Mouse (Mus musculus) intestine, embryonic 15.5 days (tissue): Measurements from ENCODE around the gene Kif22. TPM values are rescaled to one million over a fixed set of nuclear protein-coding genes. Genes with fewer than 3 reads are reported as not detected.

Experiments used
- ATAC-seq: fragments of 200-750 bp; cut with Nextera tagmentation; 2 replicates; pipeline ENCODE4 v1.8.0; 2017; ENCODE audit warnings: moderate TSS enrichment, moderate library complexity
- H3K27ac ChIP-seq: fragments of 300-500 bp; sonication (generic); 2 replicates; pipeline ENCODE4 v1.5.1; 2015; ENCODE audit warnings: mild to moderate bottlenecking, inconsistent platforms
- H3K27me3 ChIP-seq: fragments of 300-500 bp; sonication (generic); replicated peaks from 2 replicates; pipeline ENCODE4 v1.6.1; 2015; ENCODE audit warnings: inconsistent platforms
- H3K36me3 ChIP-seq: fragments of 300-500 bp; sonication (generic); 2 replicates; pipeline ENCODE4 v1.6.1; 2015; ENCODE audit warnings: inconsistent platforms
- H3K4me1 ChIP-seq: fragments of 300-500 bp; sonication (generic); replicated peaks from 2 replicates; pipeline ENCODE4 v1.6.1; 2015; ENCODE audit warnings: inconsistent platforms
- H3K4me2 ChIP-seq: fragments of 300-500 bp; sonication (generic); replicated peaks from 2 replicates; pipeline ENCODE4 v1.6.1; 2015; ENCODE audit warnings: mild to moderate bottlenecking, inconsistent platforms
- H3K4me3 ChIP-seq: fragments of 300-500 bp; sonication (generic); replicated peaks from 2 replicates; pipeline ENCODE4 v1.5.1; 2015; ENCODE audit warnings: inconsistent platforms
- H3K9ac ChIP-seq: fragments of 300-500 bp; sonication (generic); 2 replicates; pipeline ENCODE4 v1.6.1; 2015; ENCODE audit warnings: inconsistent platforms
- H3K9me3 ChIP-seq: fragments of 300-500 bp; sonication (generic); 2 replicates; pipeline ENCODE4 v1.6.1; 2016; ENCODE audit warnings: inconsistent platforms
- WGBS: fragments of 180-500 bp; shearing (Covaris S2); methylation state at CpG from one replicate; pipeline ENCODE4 v1.1.7; 2015; 5-methylcytosine and 5-hydroxymethylcytosine counted together
- polyA plus RNA-seq: library from polyadenylated mRNA; unstranded; fragments of >200 nt; fragmentation: Nextera tagmentation; extraction: Ambion mirVana; gene quantifications from 2 replicates; pipeline ENCODE4 v1.2.1, GENCODE M21; 2015

Gene Kif22
- polyA plus RNA-seq, 1 experiment from 2014 or later, result 107 TPM

- peak within 1 kb of the TSS; percentile 80 for H3K4me2 ChIP-seq
- peak within 1 kb of the TSS; percentile 99 for H3K27ac ChIP-seq
- H3K27me3 ChIP-seq, result no peaks in the 10 kb centered on the region
- peak within 1 kb of the TSS; percentile 97 for H3K9ac ChIP-seq
- 1% methylated on average over 49 of the region's 63 CpGs for WGBS
- H3K4me3 ChIP-seq, result peak within 1 kb of the TSS; percentile 90
- peaks cover 37% of the 10 kb centered on the region for H3K4me1 ChIP-seq
- peaks cover 42% of the 10 kb centered on the region for H3K36me3 ChIP-seq
- peak; percentile 88 for ATAC-seq
- H3K9me3 ChIP-seq, result no peaks in the 10 kb centered on the region
Measured at GRCm38 (mm10) chr7:127026984-127027726, 15.1 kb downstream of the Kif22 start, which contains the start of gene Maz. Gene Maz (minus strand): TSS chr7:127027037.

GRCm38 (mm10) chr7:127026616-127026983 is 15.7 kb downstream of the Kif22 start:
- ATAC-seq, result no peak; the same call in 1 of the 2 replicates
- no peaks in the 10 kb centered on the region for H3K9me3 ChIP-seq

GRCm38 (mm10) chr7:127026161-127026600 is 16.1 kb downstream of the Kif22 start:
- peaks cover 46% of the 10 kb centered on the region for H3K4me1 ChIP-seq
- WGBS, result 2% methylated on average over 30 of the region's 48 CpGs

More at GRCm38 (mm10) chr7:127026616-127026983, 15.7 kb downstream of the Kif22 start:
- H3K9ac ChIP-seq, result peak overlapping the region; percentile 97
- H3K27ac ChIP-seq, result peak overlapping the region; percentile 99
- H3K4me1 ChIP-seq, result peaks cover 42% of the 10 kb centered on the region
- 0% methylated on average over 14 of the region's 48 CpGs for WGBS
- H3K27me3 ChIP-seq, result no peaks in the 10 kb centered on the region
- peak overlapping the region; percentile 90 for H3K4me3 ChIP-seq
- H3K4me2 ChIP-seq, result peak overlapping the region; percentile 80
- peaks cover 40% of the 10 kb centered on the region for H3K36me3 ChIP-seq

GRCm38 (mm10) chr7:127025556-127026160 is 16.6 kb downstream of the Kif22 start:
- H3K9ac ChIP-seq, result peak overlapping the region; percentile 97
- peak overlapping the region; percentile 99 for H3K27ac ChIP-seq
- H3K4me1 ChIP-seq, result peaks cover 51% of the 10 kb centered on the region
- H3K27me3 ChIP-seq, result no peaks in the 10 kb centered on the region
- H3K4me3 ChIP-seq, result peak overlapping the region; percentile 90
- ATAC-seq, result peak; percentile 3; the same call in 1 of the 2 replicates
- H3K9me3 ChIP-seq, result no peaks in the 10 kb centered on the region
- peaks cover 30% of the 10 kb centered on the region for H3K36me3 ChIP-seq
- WGBS, result under 1% methylated on average over 63 of the region's 65 CpGs
- H3K4me2 ChIP-seq, result peak overlapping the region; percentile 78

More at GRCm38 (mm10) chr7:127026161-127026600, 16.1 kb downstream of the Kif22 start:
- peak; percentile 57 for ATAC-seq
- Histone ChIP-seq H3K36me3 (peaks cover 35% of the 10 kb centered on the region), H3K27me3 (no peaks in the 10 kb centered on the region), H3K4me3 (peak overlapping the region; percentile 90), H3K9ac (peak overlapping the region; percentile 97), H3K4me2 (peak overlapping the region; percentile 78), H3K27ac (peak overlapping the region; percentile 99), H3K9me3 (no peaks in the 10 kb centered on the region)

GRCm38 (mm10) chr7:127024755-127025555 is 17.3 kb downstream of the Kif22 start:
- peaks cover 24% of the 10 kb centered on the region for H3K36me3 ChIP-seq
- H3K9ac ChIP-seq, result peak overlapping the region; percentile 97
- H3K9me3 ChIP-seq, result no peaks in the 10 kb centered on the region
- under 1% methylated on average over 30 of the region's 30 CpGs for WGBS
- H3K27ac ChIP-seq, result peak overlapping the region; percentile 99
- peak overlapping the region; percentile 90 for H3K4me3 ChIP-seq
- H3K4me1 ChIP-seq, result peaks cover 58% of the 10 kb centered on the region
- ATAC-seq, result peak; percentile 39
- H3K4me2 ChIP-seq, result peak overlapping the region; percentile 78
- H3K27me3 ChIP-seq, result no peaks in the 10 kb centered on the region

- Histone ChIP-seq H3K9me3 (no peaks in the 10 kb centered on the region), H3K9ac (peak overlapping the region; percentile 97), H3K36me3 (peaks cover 23% of the 10 kb centered on the region), H3K27me3 (no peaks in the 10 kb centered on the region), H3K27ac (peak overlapping the region; percentile 99; the same call in 1 of the 2 replicates), H3K4me3 (peak overlapping the region; percentile 90), H3K4me2 (peak overlapping the region; percentile 78), H3K4me1 (peaks cover 67% of the 10 kb centered on the region)
- no peak for ATAC-seq
- WGBS, result 16% methylated on average over 19 of the region's 19 CpGs
Measured at GRCm38 (mm10) chr7:127023896-127024690, 18.2 kb downstream of the Kif22 start.

- WGBS, result 78% methylated on average over 13 of the region's 13 CpGs
- H3K4me3 ChIP-seq, result peak overlapping the region; percentile 90; the same call in 1 of the 2 replicates
Measured at GRCm38 (mm10) chr7:127023272-127023691, 19.0 kb downstream of the Kif22 start.

GRCm38 (mm10) chr7:127022528-127023271 is 19.6 kb downstream of the Kif22 start:
- Histone ChIP-seq H3K9ac (peak overlapping the region; percentile 97), H3K27me3 (no peaks in the 10 kb centered on the region), H3K27ac (0 out of 2 replicates have a peak overlapping the region, but pooled peaks have one; percentile 40), H3K4me2 (peak overlapping the region; percentile 78), H3K9me3 (no peaks in the 10 kb centered on the region), H3K36me3 (peaks cover 18% of the 10 kb centered on the region), H3K4me3 (0 out of 2 replicates have a peak overlapping the region, but pooled peaks have one; percentile 90), H3K4me1 (peaks cover 76% of the 10 kb centered on the region)
- 71% methylated on average over 7 of the region's 7 CpGs for WGBS
- no peak for ATAC-seq

More at GRCm38 (mm10) chr7:127023272-127023691, 19.0 kb downstream of the Kif22 start:
- H3K36me3 ChIP-seq, result peaks cover 18% of the 10 kb centered on the region
- ATAC-seq, result no peak
- no peaks in the 10 kb centered on the region for H3K9me3 ChIP-seq
- peak overlapping the region; percentile 97 for H3K9ac ChIP-seq
- no peaks in the 10 kb centered on the region for H3K27me3 ChIP-seq
- H3K27ac ChIP-seq, result 0 out of 2 replicates have a peak overlapping the region, but pooled peaks have one; percentile 40
- H3K4me2 ChIP-seq, result peak overlapping the region; percentile 78
- H3K4me1 ChIP-seq, result peaks cover 75% of the 10 kb centered on the region

- no peak for ATAC-seq
- H3K36me3 ChIP-seq, result peaks cover 18% of the 10 kb centered on the region
- 38% methylated on average over 5 of the region's 5 CpGs for WGBS
- peak overlapping the region; percentile 87 for H3K4me2 ChIP-seq
- H3K27ac ChIP-seq, result peak overlapping the region; percentile 77
- no peaks in the 10 kb centered on the region for H3K27me3 ChIP-seq
- peak overlapping the region; percentile 50 for H3K4me3 ChIP-seq
- H3K4me1 ChIP-seq, result peaks cover 76% of the 10 kb centered on the region
- no peaks in the 10 kb centered on the region for H3K9me3 ChIP-seq
- H3K9ac ChIP-seq, result peak overlapping the region; percentile 58
Measured at GRCm38 (mm10) chr7:127021563-127022527, 20.4 kb downstream of the Kif22 start.
